Mouse (Mus musculus): ENCODE data around the gene Eif2b4.

DNA sequence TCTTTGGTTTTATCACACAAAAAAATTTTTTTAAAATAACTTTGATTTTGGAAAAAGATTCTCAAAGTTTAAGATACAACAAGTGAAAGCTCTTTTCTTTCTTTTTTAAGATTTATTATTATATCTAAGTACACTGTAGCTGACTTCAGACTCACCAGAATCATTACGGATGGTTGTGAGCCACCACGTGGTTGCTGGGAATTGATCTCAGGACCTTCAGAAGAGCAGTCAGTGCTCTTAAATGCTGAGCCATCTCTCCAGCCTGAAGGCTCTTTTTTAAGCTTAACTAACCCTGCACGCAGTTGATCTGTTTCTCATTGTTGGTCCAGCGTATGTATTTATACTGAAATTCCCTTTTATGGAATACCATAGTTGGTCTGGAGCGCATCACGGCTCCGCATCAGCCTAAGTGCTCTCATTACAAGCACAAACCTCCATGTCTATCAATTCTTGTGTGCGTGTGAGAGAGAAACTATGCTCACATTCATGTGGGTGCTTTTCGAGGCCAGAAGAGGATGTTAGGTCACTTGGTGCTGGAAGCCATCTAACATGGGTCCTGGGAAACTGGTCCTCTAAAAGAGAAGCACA, 12.0 kb downstream of the Eif2b4 start:
- TF ChIP-seq CTCF (IDR thresholded peaks at IDR 0.05) = no peak
- no peak for TF ChIP-seq EP300 (IDR thresholded peaks at IDR 0.05)

All from lung, postnatal 0 days (tissue).